In the genomic region with DNA sequence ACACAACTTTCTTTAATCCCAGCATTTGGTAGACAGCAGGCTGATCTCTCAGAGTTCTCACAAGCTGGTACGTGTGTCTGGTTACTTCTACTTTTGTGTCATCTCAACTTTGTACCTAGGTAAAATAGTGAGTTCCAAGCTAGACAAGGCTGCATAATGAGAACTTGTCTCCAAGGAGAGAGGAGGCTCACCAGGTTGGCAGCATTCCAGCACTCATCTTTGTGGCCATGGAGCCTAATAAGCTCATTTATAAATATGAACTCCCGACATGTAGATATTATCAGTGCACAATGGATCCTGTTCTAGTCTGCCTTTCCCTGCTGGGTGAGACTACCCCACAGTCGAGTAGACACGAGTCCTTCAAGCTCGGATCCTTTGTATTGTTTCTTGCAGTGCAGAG, we compare ENCODE assay signal across 7 mouse cellular contexts. TPM values are rescaled to one million over a fixed set of nuclear protein-coding genes. Genes with fewer than 3 reads are reported as not detected.
DNase-seq lines count a peak whose midpoint lies in the region; ATAC-seq lines count a peak whose summit lies in the region.

No protein-coding gene starts in this region.

- H3K27me3 ChIP-seq in lung, embryonic 16.5 days (ENCODE audit: control insufficient read depth, insufficient read depth, low read depth, low read length), result no peaks in the 10 kb centered on the region
- no peaks in the 10 kb centered on the region for H3K27me3 ChIP-seq in forebrain, embryonic 14.5 days (replicated peaks; ENCODE audit: control insufficient read depth, insufficient read depth, low read length)
- H3K27me3 ChIP-seq in limb, embryonic 13.5 days, result no peaks in the 10 kb centered on the region
- no peaks in the 10 kb centered on the region for H3K27me3 ChIP-seq in stomach, embryonic 14.5 days (ENCODE audit: control insufficient read depth, insufficient read depth, low read length)

- WGBS in lung, embryonic 16.5 days, result 55% methylated on average over 5 of the region's 5 CpGs
- WGBS in forebrain, embryonic 14.5 days, result 65% methylated on average over 5 of the region's 5 CpGs
- 75% methylated on average over 5 of the region's 5 CpGs for WGBS in limb, embryonic 13.5 days
- WGBS in stomach, embryonic 14.5 days, result 62% methylated on average over 5 of the region's 5 CpGs

- no peak overlapping the region for H3K27ac ChIP-seq in lung, embryonic 16.5 days (ENCODE audit: low read length)
- no peak overlapping the region for H3K27ac ChIP-seq in forebrain, embryonic 14.5 days (ENCODE audit: low read depth, low read length)
- 0 out of 2 replicates have a peak overlapping the region, but pooled peaks have one; percentile 87 for H3K27ac ChIP-seq in limb, embryonic 13.5 days
- H3K27ac ChIP-seq in stomach, embryonic 14.5 days (ENCODE audit: low read length), result no peak overlapping the region

- peaks cover 29% of the 10 kb centered on the region for H3K36me3 ChIP-seq in lung, embryonic 16.5 days (ENCODE audit: control insufficient read depth, insufficient read depth, low read length)
- peaks cover 61% of the 10 kb centered on the region for H3K36me3 ChIP-seq in forebrain, embryonic 14.5 days (ENCODE audit: control insufficient read depth, insufficient read depth, low read length)
- peaks cover 73% of the 10 kb centered on the region for H3K36me3 ChIP-seq in limb, embryonic 13.5 days
- peaks cover 37% of the 10 kb centered on the region for H3K36me3 ChIP-seq in stomach, embryonic 14.5 days (ENCODE audit: control insufficient read depth, insufficient read depth, low read length)

- peak overlapping the region; percentile 89 for H3K4me3 ChIP-seq in lung, embryonic 16.5 days (ENCODE audit: low read length)
- no peak overlapping the region for H3K4me3 ChIP-seq in forebrain, embryonic 14.5 days (ENCODE audit: low read depth, low read length)
- peak overlapping the region; percentile 91; the same call in 1 of the 2 replicates for H3K4me3 ChIP-seq in limb, embryonic 13.5 days
- peak overlapping the region; percentile 90; the same call in 1 of the 2 replicates for H3K4me3 ChIP-seq in stomach, embryonic 14.5 days (ENCODE audit: low read depth, low read length)

- DNase-seq in lung, postnatal 14 days, result no peak
- DNase-seq in forebrain, embryonic 14.5 days (ENCODE audit: low spot score), result no peak
- no peak for DNase-seq in right cerebral cortex, postnatal 4 days
- DNase-seq in urinary bladder, adult 18-20 months (ENCODE audit: low spot score in 2 of 2), result no peak

- peak overlapping the region; percentile 86 for H3K4me2 ChIP-seq in lung, embryonic 16.5 days (ENCODE audit: low read depth, low read length)
- peak overlapping the region; percentile 73; the same call in 1 of the 2 replicates for H3K4me2 ChIP-seq in forebrain, embryonic 14.5 days (ENCODE audit: low read length)
- peak overlapping the region; percentile 85 for H3K4me2 ChIP-seq in limb, embryonic 13.5 days (replicated peaks)
- peak overlapping the region; percentile 66; the same call in 1 of the 2 replicates for H3K4me2 ChIP-seq in stomach, embryonic 14.5 days (replicated peaks; ENCODE audit: low read depth, low read length)

- no peak for ATAC-seq in lung, embryonic 16.5 days (ENCODE audit: low read depth)
- no peak for ATAC-seq in forebrain, embryonic 14.5 days
- ATAC-seq in limb, embryonic 13.5 days (ENCODE audit: low FRiP score, low read depth), result no peak
- no peak for ATAC-seq in stomach, embryonic 14.5 days (ENCODE audit: insufficient number of reproducible peaks, insufficient read depth, low FRiP score, low read depth)

- peaks cover 10% of the 10 kb centered on the region; the same call in 1 of the 2 replicates for H3K4me1 ChIP-seq in lung, embryonic 16.5 days (replicated peaks; ENCODE audit: control insufficient read depth, insufficient read depth, low read length)
- H3K4me1 ChIP-seq in forebrain, embryonic 14.5 days (ENCODE audit: control insufficient read depth, insufficient read depth, low read length), result peaks cover 5% of the 10 kb centered on the region; the same call in 1 of the 2 replicates
- H3K4me1 ChIP-seq in limb, embryonic 13.5 days, result peaks cover 15% of the 10 kb centered on the region
- H3K4me1 ChIP-seq in stomach, embryonic 14.5 days (ENCODE audit: control insufficient read depth, insufficient read depth, low read length), result peaks cover 5% of the 10 kb centered on the region; the same call in 1 of the 2 replicates

- no peaks in the 10 kb centered on the region for H3K9me3 ChIP-seq in lung, embryonic 16.5 days (ENCODE audit: control insufficient read depth, low read length)
- no peaks in the 10 kb centered on the region for H3K9me3 ChIP-seq in forebrain, embryonic 14.5 days (replicated peaks; ENCODE audit: control insufficient read depth, low read length)
- no peaks in the 10 kb centered on the region for H3K9me3 ChIP-seq in limb, embryonic 13.5 days
- H3K9me3 ChIP-seq in stomach, embryonic 14.5 days (ENCODE audit: control insufficient read depth, low read depth, low read length), result no peaks in the 10 kb centered on the region

- peak overlapping the region; percentile 91 for H3K9ac ChIP-seq in lung, embryonic 16.5 days (ENCODE audit: low read length)
- no peak overlapping the region for H3K9ac ChIP-seq in forebrain, embryonic 14.5 days (ENCODE audit: low read length)
- H3K9ac ChIP-seq in limb, embryonic 13.5 days, result no peak overlapping the region
- no peak overlapping the region for H3K9ac ChIP-seq in stomach, embryonic 14.5 days (replicated peaks; ENCODE audit: low read depth, low read length)

RNA-seq across cellular contexts. Expression of gene 2310033P09Rik, which starts 1.5 kb away (rescaled TPM):
- polyA plus RNA-seq in lung, embryonic 16.5 days (2015; fragmentation: Nextera tagmentation; extraction: Ambion mirVana), result 35.2 and 37.0 TPM in 2 replicates
- 27.7 and 30.5 TPM in 2 replicates for polyA plus RNA-seq in forebrain, embryonic 14.5 days (2014; fragmentation: Nextera tagmentation; extraction: Ambion mirVana)
- 34.1 and 37.4 TPM in 2 replicates for polyA plus RNA-seq in limb, embryonic 13.5 days (2015; fragmentation: Nextera tagmentation; extraction: Ambion mirVana)
- polyA plus RNA-seq in stomach, embryonic 14.5 days (2014; fragmentation: Nextera tagmentation; extraction: Ambion mirVana), result 28.7 and 34.3 TPM in 2 replicates

RNA-seq across cellular contexts. Expression of gene Mrpl55, which starts 7.3 kb away (rescaled TPM):
- polyA plus RNA-seq in lung, embryonic 16.5 days (2015; fragmentation: Nextera tagmentation; extraction: Ambion mirVana), result 83.1 and 84.8 TPM in 2 replicates
- 109 and 119 TPM in 2 replicates for polyA plus RNA-seq in forebrain, embryonic 14.5 days (2014; fragmentation: Nextera tagmentation; extraction: Ambion mirVana)
- polyA plus RNA-seq in limb, embryonic 13.5 days (2015; fragmentation: Nextera tagmentation; extraction: Ambion mirVana), result 90.5 and 91.5 TPM in 2 replicates
- polyA plus RNA-seq in stomach, embryonic 14.5 days (2014; fragmentation: Nextera tagmentation; extraction: Ambion mirVana), result 92.3 and 103 TPM in 2 replicates

RNA-seq across cellular contexts. Expression of gene Guk1, which starts 17.6 kb away (rescaled TPM):
- 127 and 129 TPM in 2 replicates for polyA plus RNA-seq in lung, embryonic 16.5 days (2015; fragmentation: Nextera tagmentation; extraction: Ambion mirVana)
- 198 and 199 TPM in 2 replicates for polyA plus RNA-seq in forebrain, embryonic 14.5 days (2014; fragmentation: Nextera tagmentation; extraction: Ambion mirVana)
- polyA plus RNA-seq in limb, embryonic 13.5 days (2015; fragmentation: Nextera tagmentation; extraction: Ambion mirVana), result 136 and 138 TPM in 2 replicates
- polyA plus RNA-seq in stomach, embryonic 14.5 days (2014; fragmentation: Nextera tagmentation; extraction: Ambion mirVana), result 124 and 130 TPM in 2 replicates

RNA-seq across cellular contexts. Expression of gene Arf1, which starts 18.5 kb away (rescaled TPM):
- 725 and 739 TPM in 2 replicates for polyA plus RNA-seq in lung, embryonic 16.5 days (2015; fragmentation: Nextera tagmentation; extraction: Ambion mirVana)
- polyA plus RNA-seq in forebrain, embryonic 14.5 days (2014; fragmentation: Nextera tagmentation; extraction: Ambion mirVana), result 666 and 687 TPM in 2 replicates
- 702 and 716 TPM in 2 replicates for polyA plus RNA-seq in limb, embryonic 13.5 days (2015; fragmentation: Nextera tagmentation; extraction: Ambion mirVana)
- polyA plus RNA-seq in stomach, embryonic 14.5 days (2014; fragmentation: Nextera tagmentation; extraction: Ambion mirVana), result 655 and 669 TPM in 2 replicates

RNA-seq across cellular contexts. Expression of gene Gjc2, which starts 26.6 kb away (rescaled TPM):
- 0.31 and 0.50 TPM in 2 replicates for polyA plus RNA-seq in lung, embryonic 16.5 days (2015; fragmentation: Nextera tagmentation; extraction: Ambion mirVana)
- 0.10 TPM in 1 of 2 replicates, not detected in the other for polyA plus RNA-seq in forebrain, embryonic 14.5 days (2014; fragmentation: Nextera tagmentation; extraction: Ambion mirVana)
- polyA plus RNA-seq in limb, embryonic 13.5 days (2015; fragmentation: Nextera tagmentation; extraction: Ambion mirVana), result 0.25 and 0.47 TPM in 2 replicates
- 0.36 TPM in 1 of 2 replicates, not detected in the other for polyA plus RNA-seq in stomach, embryonic 14.5 days (2014; fragmentation: Nextera tagmentation; extraction: Ambion mirVana)
